Comparison of ENCODE assay signal across 9 mouse cellular contexts in genomic region chr9:109000726-109001125, GRCm38 (mm10). TPM values are rescaled to one million over a fixed set of nuclear protein-coding genes. Genes with fewer than 3 reads are reported as not detected.
DNase-seq lines count a peak whose midpoint lies in the region; ATAC-seq lines count a peak whose summit lies in the region.
"Had no signal": no experiment of that assay in that cellular context is flagged by ENCODE, and none has a peak within 500 bp of the region (broad histone marks: within the 10 kb centered on the region; RNA-seq: fewer than 3 reads in every experiment).

No protein-coding gene starts in this region.

- H3K4me1 ChIP-seq in embryonic facial prominence, embryonic 10.5 days, result peaks cover 9% of the 10 kb centered on the region

- intact Hi-C loops in heart, postnatal 36 days (cut with DNase I), result loop anchor here (5.0 to 10.0 kb wide), 2 partner anchors 607 to 834 kb away; partner anchors contain the start of gene Nme6

- H3K9me3 ChIP-seq in embryonic facial prominence, embryonic 10.5 days, result no peaks in the 10 kb centered on the region
- H3K9me3 ChIP-seq: embryonic facial prominence, embryonic 12.5 days had no signal

- DNase-seq in layer of hippocampus, postnatal 10 days (ENCODE audit: low spot score in 2 of 2), result peak; percentile 48 to 69
- no peak for DNase-seq in layer of hippocampus, postnatal 36 days
- DNase-seq in adrenal gland, postnatal 25 days, result peak; percentile 65
- peak; percentile 78 for DNase-seq in embryonic facial prominence, embryonic 10.5 days (ENCODE audit: low spot score)
- DNase-seq in heart, postnatal 36 days, result peak; percentile 66 to 72
- DNase-seq in kidney, postnatal 4 days, result peak; percentile 73 to 83
- peak; percentile 48 for DNase-seq in spleen, adult 12 weeks (ENCODE audit: low spot score)

- H3K27me3 ChIP-seq in embryonic facial prominence, embryonic 10.5 days (replicated peaks; ENCODE audit: low read depth, poor library complexity, severe bottlenecking), result no peaks in the 10 kb centered on the region
- H3K27me3 ChIP-seq: embryonic facial prominence, embryonic 12.5 days had no signal

- H3K36me3 ChIP-seq in embryonic facial prominence, embryonic 10.5 days (replicated peaks), result no peaks in the 10 kb centered on the region

- peak; percentile 70 for ATAC-seq in megakaryocyte, adult 5-6 weeks (ENCODE audit: poor library complexity, severe bottlenecking)

- H3K4me3 ChIP-seq in embryonic facial prominence, embryonic 10.5 days, result no peak overlapping the region
- H3K4me3 ChIP-seq: embryonic facial prominence, embryonic 12.5 days had no signal

- H3K27ac ChIP-seq in embryonic facial prominence, embryonic 10.5 days (replicated peaks), result no peak overlapping the region
- H3K27ac ChIP-seq: embryonic facial prominence, embryonic 12.5 days had no signal

- 9% methylated on average over 3 of the region's 3 CpGs for WGBS in embryonic facial prominence, embryonic 10.5 days

RNA-seq across cellular contexts. Expression of gene Pfkfb4, which starts 9.1 kb away (rescaled TPM):
- 10 to 100 TPM; 20.9 to 26.7 TPM for total RNA-seq in layer of hippocampus, postnatal 10 days (2021)
- total RNA-seq in layer of hippocampus, postnatal 36 days (2021), result 10 to 100 TPM; 10.2 to 15.4 TPM
- 4.5 and 6.5 TPM in 2 replicates for total RNA-seq in adrenal gland, postnatal 25 days (2021)
- polyA plus RNA-seq in embryonic facial prominence, embryonic 10.5 days (2016; fragmentation: Nextera tagmentation; extraction: Ambion mirVana), result 10.0 and 12.2 TPM in 2 replicates
- total RNA-seq in heart, postnatal 36 days (2021), result 1 to 10 TPM; 2.3 to 2.4 TPM
- 19.3 and 22.4 TPM in 2 replicates for total RNA-seq in megakaryocyte, adult 5-6 weeks (2015)
- total RNA-seq in megakaryocyte, adult 5-6 weeks (2017), result 53.1 and 64.9 TPM in 2 replicates

RNA-seq across cellular contexts. Expression of gene Ucn2, which starts 14.9 kb away (rescaled TPM):
- under 1 TPM in 1 of 2 experiments, not detected in 1; 0.41 TPM for total RNA-seq in layer of hippocampus, postnatal 10 days (2021)
- total RNA-seq in layer of hippocampus, postnatal 36 days (2021), result under 1 TPM; 0.33 to 0.40 TPM
- total RNA-seq in adrenal gland, postnatal 25 days (2021), result 0.82 TPM in 1 of 2 replicates, not detected in the other
- polyA plus RNA-seq in embryonic facial prominence, embryonic 10.5 days (2016; fragmentation: Nextera tagmentation; extraction: Ambion mirVana), result not detected in 2 replicates
- total RNA-seq in heart, postnatal 36 days (2021), result not detected
- not detected in 2 replicates for total RNA-seq in megakaryocyte, adult 5-6 weeks (2015)
- not detected in 2 replicates for total RNA-seq in megakaryocyte, adult 5-6 weeks (2017)

RNA-seq across cellular contexts. Expression of gene Shisa5, which starts 37.6 kb away (rescaled TPM):
- total RNA-seq in layer of hippocampus, postnatal 10 days (2021), result 10 to 100 TPM; 37.7 to 47.2 TPM
- total RNA-seq in layer of hippocampus, postnatal 36 days (2021), result 10 to 100 TPM; 40.4 to 48.9 TPM
- 119 TPM in 2 replicates for total RNA-seq in adrenal gland, postnatal 25 days (2021)
- polyA plus RNA-seq in embryonic facial prominence, embryonic 10.5 days (2016; fragmentation: Nextera tagmentation; extraction: Ambion mirVana), result 38.4 and 42.0 TPM in 2 replicates
- 10 to 100 TPM; 36.1 to 51.4 TPM for total RNA-seq in heart, postnatal 36 days (2021)
- total RNA-seq in megakaryocyte, adult 5-6 weeks (2015), result 119 and 176 TPM in 2 replicates
- 453 and 632 TPM in 2 replicates for total RNA-seq in megakaryocyte, adult 5-6 weeks (2017)

RNA-seq across cellular contexts. Expression of gene Col7a1, which starts 47.3 kb away (rescaled TPM):
- 1 to 10 TPM; 3.9 to 4.8 TPM for total RNA-seq in layer of hippocampus, postnatal 10 days (2021)
- 1 to 10 TPM; 2.8 to 5.0 TPM for total RNA-seq in layer of hippocampus, postnatal 36 days (2021)
- total RNA-seq in adrenal gland, postnatal 25 days (2021), result 3.5 and 6.3 TPM in 2 replicates
- polyA plus RNA-seq in embryonic facial prominence, embryonic 10.5 days (2016; fragmentation: Nextera tagmentation; extraction: Ambion mirVana), result 1.1 and 2.0 TPM in 2 replicates
- total RNA-seq in heart, postnatal 36 days (2021), result under 1 TPM; 0.31 to 0.81 TPM
- total RNA-seq in megakaryocyte, adult 5-6 weeks (2015), result 0.20 and 0.93 TPM in 2 replicates
- 0.16 and 1.1 TPM in 2 replicates for total RNA-seq in megakaryocyte, adult 5-6 weeks (2017)

RNA-seq across cellular contexts. Expression of gene Trex1, which starts 58.8 kb away (rescaled TPM):
- 10 to 100 TPM; 11.9 to 13.2 TPM for total RNA-seq in layer of hippocampus, postnatal 10 days (2021)
- total RNA-seq in layer of hippocampus, postnatal 36 days (2021), result 10 to 100 TPM; 15.6 to 17.2 TPM
- total RNA-seq in adrenal gland, postnatal 25 days (2021), result 18.8 and 23.3 TPM in 2 replicates
- 8.4 and 10.3 TPM in 2 replicates for polyA plus RNA-seq in embryonic facial prominence, embryonic 10.5 days (2016; fragmentation: Nextera tagmentation; extraction: Ambion mirVana)
- 10 to 100 TPM; 14.0 to 14.7 TPM for total RNA-seq in heart, postnatal 36 days (2021)
- total RNA-seq in megakaryocyte, adult 5-6 weeks (2015), result 119 and 124 TPM in 2 replicates
- 68.7 and 87.5 TPM in 2 replicates for total RNA-seq in megakaryocyte, adult 5-6 weeks (2017)

Comparison
In these comparisons a context has a peak if more than half of its experiments do, and no peak if none do; other contexts are left out.
1. DNase-seq: peak in layer of hippocampus, postnatal 10 days (2 of 2), adrenal gland, postnatal 25 days (single experiment), embryonic facial prominence, embryonic 10.5 days (single experiment), heart, postnatal 36 days (2 of 2), kidney, postnatal 4 days (2 of 2) and spleen, adult 12 weeks (single experiment); none in layer of hippocampus, postnatal 36 days (0 of 2).